Mouse (Mus musculus) urinary bladder, postnatal 10 days (tissue): ENCODE measurements around the gene Gm4214.
"Not testable (repeated sequence)": the region's sequence is repeated elsewhere in the genome, so short reads cannot be mapped to it uniquely, and the experiment has no call there.

ENCODE experiments used
- DNase-seq: peaks from one replicate; pipeline ENCODE4 v3.0.0; 2022; ENCODE audit warnings: low spot score

Gene Gm4214

GRCm38 (mm10) chr7:22984573-22984972, at the start of gene Gm4214:
Gm4214 (minus strand) TSS chr7:22984673.
- not testable (repeated sequence) for DNase-seq

DNA sequence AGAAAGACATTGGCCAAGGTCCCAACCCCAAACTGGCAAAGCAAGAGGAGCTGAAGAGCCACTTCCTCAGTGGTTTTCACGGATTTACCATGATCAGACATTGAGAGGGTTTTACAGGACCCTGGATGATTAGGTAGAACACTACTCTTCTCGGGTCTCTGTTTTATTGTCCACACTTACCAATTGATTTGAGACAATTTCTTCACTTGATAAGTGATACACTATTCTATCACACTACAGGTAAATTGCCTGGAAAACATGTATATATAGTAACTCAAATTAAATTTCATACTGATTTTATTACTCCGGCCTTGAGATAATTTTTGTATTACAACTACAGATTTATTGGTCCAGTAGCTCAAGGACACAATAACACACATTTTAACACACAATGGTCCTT, 35.4 kb upstream of the Gm4214 start, which contains the start of gene Gm4216:
Gene Gm4216 (minus strand): TSS at position 101 of the 400 bp plus-strand sequence.
- DNase-seq = not testable (repeated sequence)
